Mouse (Mus musculus) neural tube, embryonic 15.5 days (tissue): ENCODE results near the gene Pip5k1a. TPM values are rescaled to one million over a fixed set of nuclear protein-coding genes. Genes with fewer than 3 reads are reported as not detected.

ENCODE experiments used
- ATAC-seq: fragments of 200-750 bp; cut with Nextera tagmentation; 2 replicates; pipeline ENCODE4 v1.8.0; 2017; ENCODE audit warnings: mild to moderate bottlenecking, moderate TSS enrichment, moderate library complexity; ENCODE audit not compliant: low FRiP score
- H3K27ac ChIP-seq: fragments of 300-500 bp; sonication (generic); replicated peaks from 2 replicates; pipeline ENCODE4 v1.5.1; 2015; ENCODE audit warnings: mild to moderate bottlenecking, inconsistent platforms
- H3K27me3 ChIP-seq: fragments of 300-500 bp; sonication (generic); replicated peaks from 2 replicates; pipeline ENCODE4 v1.6.1; 2015; ENCODE audit warnings: inconsistent platforms
- H3K36me3 ChIP-seq: fragments of 300-500 bp; sonication (generic); 2 replicates; pipeline ENCODE4 v1.6.1; 2015; ENCODE audit warnings: inconsistent platforms
- H3K4me1 ChIP-seq: fragments of 300-500 bp; sonication (generic); 2 replicates; pipeline ENCODE4 v1.6.1; 2015; ENCODE audit warnings: inconsistent platforms
- H3K4me2 ChIP-seq: fragments of 300-500 bp; sonication (generic); 2 replicates; pipeline ENCODE4 v1.6.1; 2015; ENCODE audit warnings: inconsistent platforms, mild to moderate bottlenecking, moderate library complexity
- H3K4me3 ChIP-seq: fragments of 300-500 bp; sonication (generic); replicated peaks from 2 replicates; pipeline ENCODE4 v1.5.1; 2015; ENCODE audit warnings: mild to moderate bottlenecking, inconsistent platforms
- H3K9ac ChIP-seq: fragments of 300-500 bp; sonication (generic); replicated peaks from 2 replicates; pipeline ENCODE4 v1.6.1; 2015; ENCODE audit warnings: mild to moderate bottlenecking, inconsistent platforms
- H3K9me3 ChIP-seq: fragments of 300-500 bp; sonication (generic); replicated peaks from 2 replicates; pipeline ENCODE4 v1.6.1; 2016; ENCODE audit warnings: inconsistent platforms
- whole genome bisulfite sequencing: fragments of 180-500 bp; shearing (Covaris S2); methylation state at CpG from one replicate; pipeline ENCODE4 v1.1.7; 2015; ENCODE audit warnings: mixed read lengths; 5-methylcytosine and 5-hydroxymethylcytosine counted together
- polyA plus RNA-seq: library from polyadenylated mRNA; unstranded; fragments of >200 nt; fragmentation: Nextera tagmentation; extraction: Ambion mirVana; gene quantifications from 2 replicates; pipeline ENCODE4 v1.2.1, GENCODE M21; 2015

The Pip5k1a gene
- polyA plus RNA-seq, 1 experiment from 2014 or later = 15.5 TPM

- no peak overlapping the region for H3K9ac ChIP-seq
- no peak overlapping the region for H3K4me3 ChIP-seq
- H3K36me3 ChIP-seq = peaks cover 55% of the 10 kb centered on the region
- H3K9me3 ChIP-seq = no peaks in the 10 kb centered on the region
- H3K27ac ChIP-seq = no peak overlapping the region
- 90% methylated on average over 8 of the region's 8 CpGs for WGBS
- H3K4me1 ChIP-seq = 0 out of 2 replicates have a peak, but pooled peaks cover 4% of the 10 kb centered on the region
- H3K27me3 ChIP-seq = no peaks in the 10 kb centered on the region
- H3K4me2 ChIP-seq = no peak overlapping the region
- no peak for ATAC-seq
Observed at GRCm38 (mm10) chr3:95058078-95058477, 48.7 kb downstream of the Pip5k1a start.

GRCm38 (mm10) chr3:95056275-95056674 lies 50.5 kb downstream of the Pip5k1a start:
- H3K36me3 ChIP-seq = peaks cover 40% of the 10 kb centered on the region
- H3K4me1 ChIP-seq = 0 out of 2 replicates have a peak, but pooled peaks cover 4% of the 10 kb centered on the region
- no peak overlapping the region for H3K4me3 ChIP-seq

GRCm38 (mm10) chr3:95054481-95055260 lies 52.1 kb downstream of the Pip5k1a start:
- no peaks in the 10 kb centered on the region for H3K9me3 ChIP-seq
- H3K36me3 ChIP-seq = peaks cover 24% of the 10 kb centered on the region
- H3K9ac ChIP-seq = no peak overlapping the region
- H3K27ac ChIP-seq = no peak overlapping the region; the same call in 1 of the 2 replicates
- WGBS = 56% methylated on average over 10 of the region's 10 CpGs
- 0 out of 2 replicates have a peak, but pooled peaks cover 4% of the 10 kb centered on the region for H3K4me1 ChIP-seq
- H3K4me2 ChIP-seq = no peak overlapping the region
- H3K27me3 ChIP-seq = no peaks in the 10 kb centered on the region
- no peak for ATAC-seq
- H3K4me3 ChIP-seq = no peak overlapping the region

More at GRCm38 (mm10) chr3:95056275-95056674, 50.5 kb downstream of the Pip5k1a start:
- no peak for ATAC-seq
- WGBS = 89% methylated on average over 7 of the region's 7 CpGs
- Histone ChIP-seq H3K9me3 (no peaks in the 10 kb centered on the region), H3K27me3 (no peaks in the 10 kb centered on the region), H3K9ac (no peak overlapping the region), H3K4me2 (no peak overlapping the region), H3K27ac (no peak overlapping the region)

GRCm38 (mm10) chr3:95053701-95054100 lies 53.0 kb downstream of the Pip5k1a start:
- 42% methylated on average over 3 of the region's 3 CpGs for WGBS
- Histone ChIP-seq H3K27me3 (no peaks in the 10 kb centered on the region), H3K36me3 (peaks cover 14% of the 10 kb centered on the region), H3K4me3 (no peak overlapping the region), H3K9ac (no peak overlapping the region), H3K4me2 (no peak overlapping the region), H3K27ac (no peak overlapping the region), H3K4me1 (0 out of 2 replicates have a peak, but pooled peaks cover 4% of the 10 kb centered on the region), H3K9me3 (no peaks in the 10 kb centered on the region)
- no peak for ATAC-seq

- 48% methylated on average over 1 of the region's 1 CpGs for WGBS
- H3K36me3 ChIP-seq = peaks cover 9% of the 10 kb centered on the region
- no peak overlapping the region for H3K4me3 ChIP-seq
- no peaks in the 10 kb centered on the region for H3K27me3 ChIP-seq
- no peak overlapping the region for H3K9ac ChIP-seq
- no peak overlapping the region for H3K27ac ChIP-seq
- no peak overlapping the region for H3K4me2 ChIP-seq
- H3K4me1 ChIP-seq = 0 out of 2 replicates have a peak, but pooled peaks cover 4% of the 10 kb centered on the region
- H3K9me3 ChIP-seq = no peaks in the 10 kb centered on the region
- ATAC-seq = no peak
Observed at GRCm38 (mm10) chr3:95052959-95053358, 53.8 kb downstream of the Pip5k1a start.

- no peak for ATAC-seq
- Histone ChIP-seq H3K9me3 (no peaks in the 10 kb centered on the region), H3K4me3 (no peak overlapping the region), H3K4me2 (no peak overlapping the region), H3K4me1 (peaks cover 4% of the 10 kb centered on the region), H3K9ac (no peak overlapping the region), H3K36me3 (no peaks in the 10 kb centered on the region), H3K27me3 (no peaks in the 10 kb centered on the region), H3K27ac (no peak overlapping the region)
- 71% methylated on average over 3 of the region's 3 CpGs for WGBS
Observed at GRCm38 (mm10) chr3:95047914-95048313, 58.8 kb downstream of the Pip5k1a start.

GRCm38 (mm10) chr3:95046462-95047057 lies 60.2 kb downstream of the Pip5k1a start:
- Histone ChIP-seq H3K27me3 (no peaks in the 10 kb centered on the region), H3K27ac (no peak overlapping the region), H3K36me3 (no peaks in the 10 kb centered on the region), H3K9me3 (no peaks in the 10 kb centered on the region), H3K4me3 (no peak overlapping the region), H3K4me1 (peaks cover 9% of the 10 kb centered on the region), H3K4me2 (no peak overlapping the region), H3K9ac (no peak overlapping the region)
- no peak for ATAC-seq
- 88% methylated on average over 11 of the region's 11 CpGs for WGBS

GRCm38 (mm10) chr3:95043251-95043650 lies 63.5 kb downstream of the Pip5k1a start:
- ATAC-seq = no peak
- Histone ChIP-seq H3K4me3 (no peak overlapping the region), H3K9ac (no peak overlapping the region), H3K4me2 (peak overlapping the region; percentile 59; the same call in 1 of the 2 replicates), H3K36me3 (peaks cover 3% of the 10 kb centered on the region; the same call in 1 of the 2 replicates), H3K9me3 (no peaks in the 10 kb centered on the region), H3K27ac (no peak overlapping the region), H3K27me3 (no peaks in the 10 kb centered on the region), H3K4me1 (peaks cover 21% of the 10 kb centered on the region)
- 74% methylated on average over 6 of the region's 6 CpGs for whole genome bisulfite sequencing

- Histone ChIP-seq H3K4me3 (peak overlapping the region; percentile 93), H3K4me2 (peak overlapping the region; percentile 59), H3K9me3 (no peaks in the 10 kb centered on the region), H3K36me3 (peaks cover 7% of the 10 kb centered on the region), H3K27ac (peak overlapping the region; percentile 68), H3K4me1 (peaks cover 21% of the 10 kb centered on the region), H3K27me3 (no peaks in the 10 kb centered on the region), H3K9ac (peak overlapping the region; percentile 86; the same call in 1 of the 2 replicates)
- ATAC-seq = peak; percentile 70
- 27% methylated on average over 7 of the region's 7 CpGs for WGBS
Observed at GRCm38 (mm10) chr3:95042838-95043229, 63.9 kb downstream of the Pip5k1a start.

DNA sequence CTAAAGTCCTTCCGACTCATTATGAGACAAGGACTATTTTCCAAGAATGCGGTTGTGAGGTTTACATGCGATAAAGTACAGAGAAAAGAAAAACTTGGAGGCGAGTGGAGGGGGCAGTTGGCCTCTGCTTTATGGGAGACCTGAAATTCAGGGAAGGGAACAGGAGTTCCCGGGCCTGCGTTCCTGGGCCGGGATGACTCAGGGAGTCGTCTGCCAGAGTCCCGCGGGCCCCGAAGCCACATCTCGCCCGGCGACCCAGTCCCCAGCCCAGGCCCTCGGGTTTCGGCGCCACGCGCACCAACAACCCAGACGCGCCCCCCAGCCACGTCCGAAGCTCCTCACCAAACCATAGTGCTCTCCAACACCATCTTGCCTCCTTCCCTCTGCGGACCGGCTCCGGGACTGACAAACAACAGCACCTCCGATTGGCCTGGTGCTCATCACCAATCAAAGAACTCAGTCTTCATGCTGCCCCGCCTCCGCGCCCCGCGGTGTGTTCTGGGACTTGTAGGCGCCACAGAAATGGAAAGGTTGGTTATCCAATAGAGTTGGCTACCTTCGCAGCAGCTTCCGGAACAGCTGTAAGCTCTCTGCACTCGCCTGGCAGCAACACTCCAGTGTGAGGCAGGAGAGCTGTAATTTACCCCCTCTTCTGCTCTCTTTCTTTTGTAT lies 64.4 kb downstream of the Pip5k1a start, which contains the start of gene Psmd4:
Gene Psmd4, minus strand, starts transcription at position 449 of the 672 bp plus-strand sequence.
- Histone ChIP-seq H3K4me1 (peaks cover 21% of the 10 kb centered on the region), H3K27ac (peak within 1 kb of the TSS; percentile 78), H3K4me2 (peak within 1 kb of the TSS; percentile 59), H3K9me3 (no peaks in the 10 kb centered on the region), H3K4me3 (peak within 1 kb of the TSS; percentile 93), H3K27me3 (no peaks in the 10 kb centered on the region), H3K9ac (peak within 1 kb of the TSS; percentile 86), H3K36me3 (peaks cover 8% of the 10 kb centered on the region)
- WGBS = under 1% methylated on average over 35 of the region's 36 CpGs
- peak; percentile 99 for ATAC-seq

GRCm38 (mm10) chr3:95041625-95042024 lies 65.1 kb downstream of the Pip5k1a start:
- H3K27me3 ChIP-seq = no peaks in the 10 kb centered on the region
- H3K36me3 ChIP-seq = peaks cover 9% of the 10 kb centered on the region
- ATAC-seq = no peak
- H3K4me1 ChIP-seq = peaks cover 21% of the 10 kb centered on the region
- H3K9me3 ChIP-seq = no peaks in the 10 kb centered on the region
- no peak overlapping the region for H3K27ac ChIP-seq
- H3K4me3 ChIP-seq = peak overlapping the region; percentile 93
- H3K4me2 ChIP-seq = peak overlapping the region; percentile 59
- H3K9ac ChIP-seq = peak overlapping the region; percentile 86
- WGBS = 10% methylated on average over 3 of the region's 3 CpGs
